Mouse (Mus musculus) kidney, embryonic 16.5 days (tissue): ENCODE results near the gene Acly. TPM values are rescaled to one million over a fixed set of nuclear protein-coding genes. Genes with fewer than 3 reads are reported as not detected.

Experiments used
- ATAC-seq: fragments of 200-750 bp; cut with Nextera tagmentation; 2 replicates; pipeline ENCODE4 v1.8.0; 2017; ENCODE audit warnings: moderate TSS enrichment; ENCODE audit not compliant: low FRiP score, low TSS enrichment
- H3K27ac ChIP-seq: fragments of 300-500 bp; sonication (generic); 2 replicates; pipeline ENCODE4 v1.5.1; 2014; ENCODE audit warnings: low read length
- H3K27me3 ChIP-seq: fragments of 300-500 bp; sonication (generic); 2 replicates; pipeline ENCODE4 v1.6.1; 2014; ENCODE audit warnings: low read length, control low read depth, mixed read lengths; ENCODE audit not compliant: insufficient read depth
- H3K36me3 ChIP-seq: fragments of 300-500 bp; sonication (generic); 2 replicates; pipeline ENCODE4 v1.6.1; 2014; ENCODE audit warnings: low read length, control low read depth, mixed read lengths; ENCODE audit not compliant: insufficient read depth
- H3K4me1 ChIP-seq: fragments of 300-500 bp; sonication (generic); 2 replicates; pipeline ENCODE4 v1.6.1; 2014; ENCODE audit warnings: low read length, control low read depth, mixed read lengths; ENCODE audit not compliant: insufficient read depth
- H3K4me2 ChIP-seq: fragments of 300-500 bp; sonication (generic); replicated peaks from 2 replicates; pipeline ENCODE4 v1.6.1; 2014; ENCODE audit warnings: low read depth, low read length
- H3K4me3 ChIP-seq: fragments of 300-500 bp; sonication (generic); 2 replicates; pipeline ENCODE4 v1.5.1; 2014; ENCODE audit warnings: mild to moderate bottlenecking, low read length
- H3K9ac ChIP-seq: fragments of 300-500 bp; sonication (generic); replicated peaks from 2 replicates; pipeline ENCODE4 v1.6.1; 2014; ENCODE audit warnings: low read length
- H3K9me3 ChIP-seq: fragments of 300-500 bp; sonication (generic); 2 replicates; pipeline ENCODE4 v1.6.1; 2016; ENCODE audit warnings: low read length, control low read depth
- WGBS: fragments of 180-500 bp; shearing (Covaris S2); extraction: QIAGEN DNeasy Blood & Tissue Kit; methylation state at CpG from one replicate; pipeline ENCODE4 v1.1.7; 2014; 5-methylcytosine and 5-hydroxymethylcytosine counted together
- polyA plus RNA-seq: library from polyadenylated mRNA; unstranded; fragments of >200 nt; fragmentation: Nextera tagmentation; extraction: Ambion mirVana; gene quantifications from 2 replicates; pipeline ENCODE4 v1.2.1, GENCODE M21; 2015

Gene Acly
- polyA plus RNA-seq, 1 experiment from 2014 or later: 173 TPM

DNA sequence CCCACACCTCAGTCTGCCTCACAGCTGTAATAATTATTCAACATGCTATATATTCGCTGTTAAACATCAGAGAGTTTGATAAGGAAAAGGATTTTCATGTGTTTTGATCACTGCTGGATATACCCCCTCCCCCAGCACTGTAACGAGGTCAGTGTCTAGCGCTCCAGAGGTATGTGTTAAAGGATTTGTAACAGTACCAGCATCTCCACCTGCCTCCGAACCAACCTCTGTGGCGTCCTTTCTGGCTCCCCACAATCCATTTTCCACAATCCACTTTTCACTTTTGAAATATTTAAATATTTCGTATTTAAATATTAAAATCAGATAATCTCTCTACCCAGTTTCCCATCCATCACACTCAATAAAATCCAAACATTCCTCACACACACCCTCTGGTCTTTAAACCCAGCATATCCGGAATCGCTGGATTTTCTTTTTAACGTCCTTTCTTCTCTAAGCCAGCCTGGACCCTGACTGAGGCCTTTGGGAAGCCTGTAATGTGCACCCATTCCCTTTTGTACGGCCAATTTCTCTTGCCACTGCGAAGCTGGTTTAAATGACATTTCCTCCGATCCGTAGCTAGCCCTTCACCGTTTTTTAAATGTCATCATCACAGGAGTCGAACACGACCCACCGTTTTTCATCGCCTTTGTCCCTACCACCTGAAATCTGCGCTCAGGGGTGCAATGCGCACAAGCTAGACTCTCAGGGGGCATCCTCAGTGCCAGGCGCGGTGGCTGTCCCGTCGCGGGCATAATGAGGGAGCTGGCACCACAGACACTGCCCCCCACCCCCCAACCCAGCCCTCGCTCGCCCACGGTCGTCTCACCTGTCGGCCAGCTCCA is 56.2 kb downstream of the Acly start:
- no peak; the same call in 1 of the 2 replicates for ATAC-seq
- H3K9ac ChIP-seq: peak overlapping the region; percentile 88
- H3K4me2 ChIP-seq: peak overlapping the region; percentile 96
- no peaks in the 10 kb centered on the region for H3K27me3 ChIP-seq
- 4% methylated on average over 30 of the region's 30 CpGs for WGBS
- peak overlapping the region; percentile 81 for H3K4me3 ChIP-seq
- H3K4me1 ChIP-seq: peaks cover 17% of the 10 kb centered on the region
- H3K27ac ChIP-seq: no peak overlapping the region
- no peaks in the 10 kb centered on the region for H3K9me3 ChIP-seq
- H3K36me3 ChIP-seq: peaks cover 3% of the 10 kb centered on the region; the same call in 1 of the 2 replicates

DNA sequence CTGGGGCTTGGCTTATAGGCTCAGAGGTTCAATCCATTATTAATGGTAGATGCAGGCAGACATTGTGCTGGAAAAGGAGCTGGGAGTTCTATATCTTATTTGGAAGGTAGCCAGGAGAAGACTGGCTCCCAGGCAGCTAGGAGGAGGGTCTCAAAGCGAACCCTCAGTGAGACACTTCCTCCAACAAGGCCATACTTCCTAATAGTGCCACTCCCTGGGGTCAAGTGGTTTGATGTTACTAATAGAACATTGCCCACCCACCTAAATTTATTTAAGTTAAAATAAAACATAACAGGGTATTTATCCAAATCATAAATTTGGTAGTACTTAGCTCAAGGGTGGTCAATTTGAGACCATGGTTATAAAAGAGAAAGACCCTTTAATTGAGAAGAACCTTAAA is 62.0 kb downstream of the Acly start:
- Histone ChIP-seq H3K36me3 (peaks cover 14% of the 10 kb centered on the region), H3K27me3 (no peaks in the 10 kb centered on the region), H3K9me3 (no peaks in the 10 kb centered on the region), H3K4me1 (peaks cover 9% of the 10 kb centered on the region), H3K27ac (no peak overlapping the region), H3K4me2 (no peak overlapping the region), H3K9ac (no peak overlapping the region), H3K4me3 (no peak overlapping the region)
- no peak for ATAC-seq
- WGBS: 87% methylated on average over 1 of the region's 1 CpGs

GRCm38 (mm10) chr11:100465229-100465792 is 62.5 kb downstream of the Acly start:
- no peak overlapping the region for H3K27ac ChIP-seq
- H3K9ac ChIP-seq: no peak overlapping the region
- peaks cover 3% of the 10 kb centered on the region for H3K4me1 ChIP-seq
- H3K4me3 ChIP-seq: no peak overlapping the region
- 91% methylated on average over 1 of the region's 1 CpGs for WGBS
- no peak overlapping the region for H3K4me2 ChIP-seq
- H3K9me3 ChIP-seq: no peaks in the 10 kb centered on the region
- peaks cover 14% of the 10 kb centered on the region for H3K36me3 ChIP-seq
- ATAC-seq: no peak
- no peaks in the 10 kb centered on the region for H3K27me3 ChIP-seq

DNA sequence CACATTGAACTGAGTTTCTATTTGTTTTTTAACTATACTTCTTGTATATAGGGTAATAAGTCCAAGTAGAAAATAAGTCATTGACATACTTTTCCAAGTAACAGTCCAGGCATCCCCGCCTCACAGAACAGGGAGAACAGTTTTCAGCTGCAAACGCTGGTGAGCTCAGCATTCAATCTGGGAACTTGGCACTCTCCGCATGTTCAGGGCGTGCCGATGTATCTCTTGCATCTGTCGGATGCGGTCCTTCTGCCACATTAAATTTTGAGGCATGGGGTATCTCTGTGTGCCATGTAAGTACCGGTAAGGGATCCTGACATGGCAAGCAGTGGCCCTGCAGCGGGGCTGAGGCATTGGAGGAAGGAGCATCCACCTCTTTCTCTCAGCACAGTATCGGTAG is 65.1 kb downstream of the Acly start:
- no peak overlapping the region for H3K27ac ChIP-seq
- H3K4me2 ChIP-seq: no peak overlapping the region
- peaks cover 22% of the 10 kb centered on the region for H3K36me3 ChIP-seq
- no peak overlapping the region for H3K9ac ChIP-seq
- WGBS: 96% methylated on average over 10 of the region's 10 CpGs
- no peaks in the 10 kb centered on the region for H3K4me1 ChIP-seq
- no peaks in the 10 kb centered on the region for H3K27me3 ChIP-seq
- ATAC-seq: no peak
- H3K4me3 ChIP-seq: no peak overlapping the region
- H3K9me3 ChIP-seq: no peaks in the 10 kb centered on the region

DNA sequence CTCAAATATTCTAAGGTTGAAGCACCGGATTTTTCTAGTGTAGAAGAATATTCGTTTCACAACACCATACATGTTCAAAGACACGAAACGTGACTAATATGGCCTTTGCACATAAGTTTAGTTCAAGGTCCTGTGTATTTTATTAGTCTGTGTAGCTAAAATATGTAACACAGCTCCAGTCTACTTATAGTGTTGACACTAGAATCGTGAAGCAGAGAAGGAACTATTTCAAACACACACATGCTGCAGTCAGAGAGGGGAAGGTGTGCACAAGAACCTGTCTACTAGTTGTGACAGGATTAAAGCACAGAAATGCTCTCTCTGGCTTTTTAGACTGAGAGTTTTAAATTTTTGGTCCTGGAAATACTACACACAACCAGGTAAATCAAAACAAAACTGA is 70.1 kb downstream of the Acly start:
- 82% methylated on average over 5 of the region's 5 CpGs for WGBS
- no peaks in the 10 kb centered on the region for H3K27me3 ChIP-seq
- no peak overlapping the region for H3K27ac ChIP-seq
- H3K36me3 ChIP-seq: peaks cover 18% of the 10 kb centered on the region
- H3K9ac ChIP-seq: no peak overlapping the region
- no peaks in the 10 kb centered on the region for H3K4me1 ChIP-seq
- H3K4me3 ChIP-seq: no peak overlapping the region
- no peak for ATAC-seq
- no peaks in the 10 kb centered on the region for H3K9me3 ChIP-seq
- no peak overlapping the region for H3K4me2 ChIP-seq

DNA sequence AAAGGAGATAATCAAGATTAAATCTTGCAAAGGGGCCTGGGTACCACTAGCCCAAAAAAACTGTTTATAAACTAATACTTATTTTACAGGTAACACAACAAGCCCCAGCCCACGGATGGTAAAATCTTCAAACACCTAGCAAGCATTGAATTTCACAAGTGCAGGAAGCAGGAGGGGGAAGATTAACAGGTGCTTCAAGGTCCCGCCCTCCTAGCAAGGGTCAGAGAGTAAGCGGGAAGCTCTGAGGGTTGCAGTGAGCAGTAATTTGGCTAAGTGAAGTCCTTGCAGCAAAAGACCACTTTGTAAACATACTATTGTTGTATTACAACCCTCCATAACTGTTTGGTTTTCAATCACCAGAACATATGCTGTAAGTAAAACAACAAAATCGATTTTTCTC is 70.6 kb downstream of the Acly start:
- 65% methylated on average over 4 of the region's 4 CpGs for WGBS
- H3K36me3 ChIP-seq: peaks cover 16% of the 10 kb centered on the region
- no peak overlapping the region for H3K27ac ChIP-seq
- no peaks in the 10 kb centered on the region for H3K9me3 ChIP-seq
- no peak for ATAC-seq
- H3K4me2 ChIP-seq: no peak overlapping the region
- H3K27me3 ChIP-seq: no peaks in the 10 kb centered on the region
- H3K4me1 ChIP-seq: no peaks in the 10 kb centered on the region
- H3K9ac ChIP-seq: no peak overlapping the region
- no peak overlapping the region for H3K4me3 ChIP-seq

GRCm38 (mm10) chr11:100442625-100443024 is 85.2 kb downstream of the Acly start:
- Histone ChIP-seq H3K27me3 (no peaks in the 10 kb centered on the region), H3K9ac (no peak overlapping the region), H3K4me2 (no peak overlapping the region), H3K4me1 (peaks cover 21% of the 10 kb centered on the region), H3K4me3 (no peak overlapping the region), H3K27ac (no peak overlapping the region), H3K9me3 (no peaks in the 10 kb centered on the region), H3K36me3 (0 out of 2 replicates have a peak, but pooled peaks cover 4% of the 10 kb centered on the region)
- no peak for ATAC-seq
- 78% methylated on average over 6 of the region's 6 CpGs for WGBS

GRCm38 (mm10) chr11:100441797-100442196 is 86.0 kb downstream of the Acly start, which contains the start of the genes Nt5c3b and Klhl10:
Nt5c3b (minus strand) TSS chr11:100441808.
Klhl10 (plus strand) TSS chr11:100441917.
- Histone ChIP-seq H3K9me3 (no peaks in the 10 kb centered on the region), H3K4me3 (peak within 1 kb of the TSS; percentile 86), H3K36me3 (0 out of 2 replicates have a peak, but pooled peaks cover 8% of the 10 kb centered on the region), H3K27ac (peak within 1 kb of the TSS; percentile 43; the same call in 1 of the 2 replicates), H3K27me3 (no peaks in the 10 kb centered on the region), H3K4me2 (peak within 1 kb of the TSS; percentile 68), H3K9ac (peak within 1 kb of the TSS; percentile 97), H3K4me1 (peaks cover 21% of the 10 kb centered on the region)
- ATAC-seq: no peak
- WGBS: 69% methylated on average over 8 of the region's 8 CpGs

DNA sequence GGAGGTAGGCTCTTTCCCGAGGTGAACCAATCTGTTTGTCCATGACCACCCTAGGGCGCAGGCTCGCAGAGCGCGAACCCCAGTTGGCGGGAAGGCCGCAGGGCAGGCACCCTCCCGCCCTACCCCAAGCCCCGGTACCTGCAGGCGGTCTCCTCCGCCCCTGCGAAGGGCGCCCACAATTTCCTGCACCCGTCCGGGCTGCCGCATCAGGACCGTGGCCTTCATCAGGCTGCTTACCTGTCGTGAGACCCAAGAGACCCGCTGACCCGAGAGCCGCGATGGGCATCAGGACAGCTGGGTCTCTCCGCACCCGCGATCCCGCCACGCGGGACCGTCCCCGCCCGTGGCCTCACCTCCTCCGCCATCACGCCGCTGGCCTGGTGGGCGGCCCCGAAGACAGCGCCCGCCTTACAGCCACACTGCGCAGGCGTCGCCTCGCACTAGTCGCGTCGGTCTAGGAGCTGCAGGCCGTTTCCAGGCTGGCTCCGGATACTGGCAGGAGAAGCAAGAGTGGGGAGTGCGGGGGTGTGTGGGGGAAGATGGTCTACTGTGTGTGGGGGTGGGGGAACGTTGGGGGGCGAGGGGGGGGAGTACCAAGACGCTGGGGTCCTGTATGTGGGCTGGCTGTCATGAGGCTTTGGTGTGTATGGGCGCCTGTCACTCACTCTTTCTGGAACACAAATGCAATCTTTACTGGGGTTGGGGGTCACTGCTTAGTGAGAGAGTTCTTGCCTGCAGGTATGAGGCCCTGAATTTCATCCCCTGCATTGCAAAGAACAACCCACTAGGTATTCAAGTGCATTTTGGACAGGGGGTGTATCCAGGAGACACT is 86.9 kb downstream of the Acly start:
- 1% methylated on average over 52 of the region's 52 CpGs for WGBS

More for the DNA sequence above, 86.9 kb downstream of the Acly start:
- H3K4me2 ChIP-seq: peak overlapping the region; percentile 68
- H3K9ac ChIP-seq: peak overlapping the region; percentile 97
- ATAC-seq: peak; percentile 98
- H3K27me3 ChIP-seq: no peaks in the 10 kb centered on the region
- no peaks in the 10 kb centered on the region for H3K9me3 ChIP-seq
- H3K36me3 ChIP-seq: peaks cover 10% of the 10 kb centered on the region; the same call in 1 of the 2 replicates
- H3K4me3 ChIP-seq: peak overlapping the region; percentile 86
- H3K4me1 ChIP-seq: peaks cover 21% of the 10 kb centered on the region
- H3K27ac ChIP-seq: peak overlapping the region; percentile 43; the same call in 1 of the 2 replicates
